Mouse (Mus musculus) embryonic fibroblast, embryonic 13.5 days (primary cell): ENCODE results near the gene Mdk.

ENCODE experiments used
- CTCF ChIP-seq: IDR thresholded peaks from 2 replicates; pipeline ENCODE4 v1.5.1; 2011; ENCODE audit warnings: mild to moderate bottlenecking, control low read depth, low read length, moderate library complexity, borderline replicate concordance; ENCODE audit not compliant: insufficient read depth
- POLR2A ChIP-seq: IDR thresholded peaks from 2 replicates; pipeline ENCODE4 v1.6.1; 2011; ENCODE audit warnings: low read depth, mild to moderate bottlenecking, control low read depth, low read length, moderate library complexity

GRCm38 (mm10) chr2:91936154-91936553 is 4.1 kb upstream of the Mdk start:
- TF ChIP-seq POLR2A, result no peak
- no peak for TF ChIP-seq CTCF
